Mouse (Mus musculus) heart, adult 2 months (tissue): ENCODE measurements at regions not wholly inside any gene's neighbourhood (a gene's known extent, or its start where the extent isn't known, plus 50 kb on each side); places are given as distances from the start of the nearest gene placed in this dataset.

Experiments
- DNase-seq, 2 experiments: peaks; one replicate each; pipeline ENCODE4 v3.0.0; 2021
- H3K27ac ChIP-seq: fragments of 200-600 bp; 2 replicates; pipeline ENCODE4 v1.8.1; 2022
- H3K27me3 ChIP-seq: fragments of 200-500 bp; 2 replicates; pipeline ENCODE4 v1.6.1; 2012; ENCODE audit warnings: mild to moderate bottlenecking, low read length, inconsistent platforms, mixed read lengths; ENCODE audit not compliant: control insufficient read depth, insufficient read depth
- H3K36me3 ChIP-seq: fragments of 200-500 bp; 2 replicates; pipeline ENCODE4 v1.6.1; 2012; ENCODE audit warnings: low read length, inconsistent platforms; ENCODE audit not compliant: control insufficient read depth, insufficient read depth
- H3K4me1 ChIP-seq: fragments of 200-500 bp; 2 replicates; pipeline ENCODE4 v1.6.1; 2011; ENCODE audit warnings: low read length; ENCODE audit not compliant: control insufficient read depth, insufficient read depth
- H3K4me3 ChIP-seq: fragments of 200-600 bp; 2 replicates; pipeline ENCODE4 v1.8.1; 2022
- H3K79me2 ChIP-seq: fragments of 200-500 bp; replicated peaks from 2 replicates; pipeline ENCODE4 v1.6.1; 2012; ENCODE audit warnings: mild to moderate bottlenecking, inconsistent platforms, low read length, moderate library complexity, mixed read lengths; ENCODE audit not compliant: control insufficient read depth, insufficient read depth
- H3K9ac ChIP-seq: fragments of 200-500 bp; 2 replicates; pipeline ENCODE4 v1.6.1; 2012; ENCODE audit warnings: low read depth, mild to moderate bottlenecking, control low read depth, inconsistent platforms, low read length, mixed read lengths
- CTCF ChIP-seq: fragments of 200-600 bp; IDR thresholded peaks from 2 replicates; pipeline ENCODE4 v1.8.1; 2022; ENCODE audit warnings: antibody characterized with exemption, mild to moderate bottlenecking, moderate library complexity
- EP300 ChIP-seq: fragments of 200-500 bp; IDR thresholded peaks from 2 replicates; pipeline ENCODE4 v1.6.1; 2011; ENCODE audit warnings: low read depth, low read length, control low read depth; ENCODE audit not compliant: insufficient read depth
- POLR2A ChIP-seq: fragments of 200-500 bp; IDR thresholded peaks from 2 replicates; pipeline ENCODE4 v1.6.1; 2011; ENCODE audit warnings: mild to moderate bottlenecking, low read depth, low read length, control low read depth; ENCODE audit not compliant: insufficient read depth
- WGBS: fragments of 180-500 bp; shearing (Covaris S2); methylation state at CpG from one replicate; pipeline ENCODE4 v1.1.7; 2018; 5-methylcytosine and 5-hydroxymethylcytosine counted together
- intact Hi-C: fragments of 180-260 bp; cut with DNase I; formaldehyde crosslinking; loops from one replicate; pipeline ENCODE4 v1.15.1; 2025

GRCm38 (mm10) chr14:99745209-99745608, 446.7 kb downstream of the Klf5 start:
- 67% methylated on average over 7 of the region's 7 CpGs for WGBS
- H3K79me2 ChIP-seq, result no peaks in the 10 kb centered on the region
- DNase-seq, result no peak
- TF ChIP-seq CTCF, result no peak
- no peak for TF ChIP-seq POLR2A
- TF ChIP-seq EP300, result no peak
- H3K36me3 ChIP-seq, result no peaks in the 10 kb centered on the region
- no peaks in the 10 kb centered on the region for H3K4me1 ChIP-seq
- H3K9ac ChIP-seq, result no peak overlapping the region
- intact Hi-C loops, result loop anchor here (10.0 kb wide), 1 partner anchor 600 kb away; no protein-coding TSS in a partner anchor
- no peak overlapping the region for H3K4me3 ChIP-seq
- H3K27ac ChIP-seq, result no peak overlapping the region
- H3K27me3 ChIP-seq, result no peaks in the 10 kb centered on the region

- Histone ChIP-seq H3K79me2 (no peaks in the 10 kb centered on the region), H3K4me1 (no peaks in the 10 kb centered on the region), H3K9ac (no peak overlapping the region), H3K36me3 (no peaks in the 10 kb centered on the region), H3K27ac (no peak overlapping the region), H3K4me3 (no peak overlapping the region), H3K27me3 (no peaks in the 10 kb centered on the region)
- DNase-seq, result no peak
- TF ChIP-seq CTCF, result no peak
- TF ChIP-seq EP300, result no peak
- TF ChIP-seq POLR2A, result no peak
- intact Hi-C loops, result loop anchor here (10.0 kb wide), 1 partner anchor 603 kb away; no protein-coding TSS in a partner anchor
- 88% methylated on average over 17 of the region's 17 CpGs for WGBS
These were observed 449.7 kb downstream of the Klf5 start for GRCm38 (mm10) chr14:99748166-99748565.

DNA sequence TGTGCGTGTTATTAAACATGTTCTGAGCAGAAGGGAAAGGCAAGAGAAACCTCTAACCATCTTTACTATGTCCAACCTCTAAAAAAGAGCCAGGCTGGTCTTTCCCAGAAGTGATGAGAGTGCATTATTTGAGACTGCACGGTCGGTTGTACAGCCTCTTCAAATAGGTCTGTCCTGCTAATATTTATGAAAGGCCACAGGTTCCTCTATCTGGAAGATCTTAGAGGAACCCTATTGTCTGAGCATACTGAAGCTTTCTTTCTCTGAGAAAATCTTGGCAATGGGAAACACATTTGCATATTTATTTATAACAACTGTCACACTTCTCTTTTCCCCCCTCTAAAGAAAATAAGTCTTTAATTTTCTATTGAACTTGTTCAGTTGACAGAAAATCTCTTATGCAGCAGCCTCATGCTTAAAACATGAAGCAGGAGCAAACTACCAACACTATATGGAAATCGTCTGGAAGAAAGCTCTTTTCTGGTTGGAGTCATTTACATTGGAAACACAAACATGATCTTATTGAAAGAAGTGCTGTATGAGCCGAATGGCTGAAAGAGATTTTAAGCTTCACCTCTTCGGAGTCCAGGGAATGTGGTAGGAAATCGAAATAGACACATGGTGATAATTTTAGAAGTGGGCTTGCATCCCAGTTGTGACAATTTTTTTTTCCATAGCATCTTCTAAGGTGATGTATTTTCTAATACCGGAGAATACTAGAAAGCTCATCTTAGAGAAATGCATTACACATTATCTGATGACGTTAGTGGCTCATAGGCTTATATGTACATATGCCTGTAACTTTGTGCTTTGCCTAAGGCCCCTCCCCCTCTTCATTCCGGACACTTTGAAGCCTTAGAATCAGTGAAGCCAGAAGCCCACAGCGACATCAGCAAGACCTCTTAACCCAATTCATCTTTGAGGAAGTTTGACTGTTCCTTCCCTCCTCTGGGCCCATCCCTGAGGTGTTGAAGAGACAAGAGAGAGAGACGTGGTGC, 451.1 kb downstream of the Klf5 start:
- Histone ChIP-seq H3K79me2 (no peaks in the 10 kb centered on the region), H3K4me3 (no peak overlapping the region), H3K27me3 (no peaks in the 10 kb centered on the region), H3K36me3 (no peaks in the 10 kb centered on the region), H3K9ac (no peak overlapping the region), H3K27ac (no peak overlapping the region), H3K4me1 (no peaks in the 10 kb centered on the region)
- 64% methylated on average over 12 of the region's 12 CpGs for WGBS
- intact Hi-C loops, result loop anchor here (10.0 kb wide), 1 partner anchor 605 kb away; no protein-coding TSS in a partner anchor
- TF ChIP-seq CTCF, result no peak
- no peak for TF ChIP-seq EP300
- TF ChIP-seq POLR2A, result no peak
- no peak for DNase-seq

DNA sequence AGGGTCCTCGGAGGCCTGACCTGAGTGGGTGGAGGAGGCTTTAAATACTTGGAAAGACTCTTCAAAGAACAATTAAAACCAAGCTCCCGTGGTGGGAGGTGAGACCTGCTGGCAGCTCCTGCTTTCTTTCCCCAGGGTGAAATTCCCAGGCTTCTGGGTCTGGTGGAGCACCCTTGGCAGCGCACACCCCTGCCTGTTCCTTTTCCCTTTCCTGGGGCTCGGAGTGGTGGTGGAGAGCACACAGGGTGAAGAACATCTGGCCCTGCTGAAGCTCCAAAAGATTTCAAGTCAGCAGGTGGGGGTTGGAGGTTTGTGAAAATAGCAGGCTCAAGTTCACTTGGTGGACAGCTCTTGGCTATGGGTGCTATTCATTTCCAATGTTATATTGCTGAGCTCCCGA, 459.6 kb downstream of the Klf5 start:
- intact Hi-C loops, result no loop called here
- peaks cover 1% of the 10 kb centered on the region; the same call in 1 of the 2 replicates for H3K4me1 ChIP-seq
- H3K79me2 ChIP-seq, result no peaks in the 10 kb centered on the region
- TF ChIP-seq EP300 (no peak), CTCF (no peak), POLR2A (no peak)
- no peak for DNase-seq
- no peak overlapping the region for H3K27ac ChIP-seq
- no peaks in the 10 kb centered on the region for H3K36me3 ChIP-seq
- H3K9ac ChIP-seq, result no peak overlapping the region
- H3K27me3 ChIP-seq, result no peaks in the 10 kb centered on the region
- 27% methylated on average over 5 of the region's 5 CpGs for WGBS
- H3K4me3 ChIP-seq, result no peak overlapping the region

DNA sequence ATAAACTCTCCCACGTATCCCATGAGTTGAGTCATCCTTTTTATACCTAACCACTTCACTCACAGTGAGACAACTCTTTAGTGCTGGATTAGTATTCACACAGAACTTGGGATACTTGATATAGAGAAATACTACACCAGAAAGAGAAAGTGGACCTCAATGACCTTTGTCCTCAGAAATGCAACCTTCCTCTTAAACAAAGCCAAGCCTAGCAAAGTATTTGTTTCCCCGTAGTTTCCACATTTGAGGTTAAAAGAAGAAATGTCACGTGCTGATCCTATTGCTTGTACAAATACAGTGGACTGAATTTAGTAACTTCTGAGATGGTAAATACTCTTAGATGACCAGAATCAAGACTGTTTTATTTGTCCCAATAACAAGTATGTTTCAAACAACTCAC, 464.8 kb downstream of the Klf5 start:
- H3K27me3 ChIP-seq, result no peaks in the 10 kb centered on the region
- DNase-seq, result no peak
- H3K27ac ChIP-seq, result no peak overlapping the region
- no peaks in the 10 kb centered on the region for H3K36me3 ChIP-seq
- H3K4me1 ChIP-seq, result no peaks in the 10 kb centered on the region
- intact Hi-C loops, result no loop called here
- H3K9ac ChIP-seq, result no peak overlapping the region
- no peak overlapping the region for H3K4me3 ChIP-seq
- 74% methylated on average over 3 of the region's 3 CpGs for WGBS
- TF ChIP-seq POLR2A (no peak), EP300 (no peak), CTCF (no peak)
- no peaks in the 10 kb centered on the region for H3K79me2 ChIP-seq

- no peaks in the 10 kb centered on the region for H3K4me1 ChIP-seq
- no peak overlapping the region for H3K4me3 ChIP-seq
- no peaks in the 10 kb centered on the region for H3K27me3 ChIP-seq
- DNase-seq, result no peak
- no peak overlapping the region for H3K27ac ChIP-seq
- no peaks in the 10 kb centered on the region for H3K36me3 ChIP-seq
- 89% methylated on average over 1 of the region's 1 CpGs for whole genome bisulfite sequencing
- TF ChIP-seq CTCF (no peak), EP300 (no peak), POLR2A (no peak)
- H3K79me2 ChIP-seq, result no peaks in the 10 kb centered on the region
- H3K9ac ChIP-seq, result no peak overlapping the region
- intact Hi-C loops, result no loop called here
These were observed 472.5 kb downstream of the Klf5 start for GRCm38 (mm10) chr14:99771009-99771408.
